Mouse (Mus musculus): Measurements from ENCODE around the gene Ncoa7. TPM values are rescaled to one million over a fixed set of nuclear protein-coding genes. Genes with fewer than 3 reads are reported as not detected.

Ncoa7 gene
- polyA plus RNA-seq, 1 experiment, result 3.9 TPM

- Histone ChIP-seq H3K4me3 (ENCODE audit: insufficient read depth, poor library complexity, severe bottlenecking) (no peak overlapping the region), H3ac (ENCODE audit: control insufficient read depth, insufficient read length, low read depth) (no peak overlapping the region), H3K79me2 (ENCODE audit: control insufficient read depth, insufficient read depth) (no peaks in the 10 kb centered on the region), H3K79me3 (ENCODE audit: low read depth) (no peaks in the 10 kb centered on the region), H3K27me3 (ENCODE audit: control insufficient read depth, insufficient read depth, insufficient read length) (no peaks in the 10 kb centered on the region), H3K36me3 (ENCODE audit: control insufficient read depth, insufficient read depth) (no peaks in the 10 kb centered on the region)
- TF ChIP-seq CEBPB (IDR thresholded peaks at IDR 0.05; ENCODE audit: low read depth), result no peak
- no peak for TF ChIP-seq FOSL1 (IDR thresholded peaks at IDR 0.05; ENCODE audit: insufficient read depth, low read length, poor library complexity, severe bottlenecking)
- TF ChIP-seq MYOD1 (IDR thresholded peaks at IDR 0.05; ENCODE audit: control insufficient read depth, insufficient read length, low read depth), result no peak
- TF ChIP-seq CTCF (IDR thresholded peaks at IDR 0.05; ENCODE audit: control insufficient read depth, insufficient read depth, insufficient read length), result no peak
- TF ChIP-seq MYOG (IDR thresholded peaks at IDR 0.05; ENCODE audit: control insufficient read depth, extremely low read depth, insufficient read length), result no peak
- no peak for TF ChIP-seq MAX (IDR thresholded peaks at IDR 0.05)
- TF ChIP-seq USF1 (IDR thresholded peaks at IDR 0.05; ENCODE audit: low read depth), result no peak
Measured at GRCm38 (mm10) chr10:30778240-30778639, 24.9 kb downstream of the Ncoa7 start.

GRCm38 (mm10) chr10:30775987-30776386 lies 27.1 kb downstream of the Ncoa7 start:
- H3K4me3 ChIP-seq (ENCODE audit: insufficient read depth, poor library complexity, severe bottlenecking), result no peak overlapping the region
- no peak for TF ChIP-seq MAX (IDR thresholded peaks at IDR 0.05)
- TF ChIP-seq CEBPB (IDR thresholded peaks at IDR 0.05; ENCODE audit: low read depth), result no peak
- TF ChIP-seq MYOD1 (IDR thresholded peaks at IDR 0.05; ENCODE audit: control insufficient read depth, insufficient read length, low read depth), result no peak
- no peak for TF ChIP-seq MYOG (IDR thresholded peaks at IDR 0.05; ENCODE audit: control insufficient read depth, extremely low read depth, insufficient read length)
- TF ChIP-seq USF1 (IDR thresholded peaks at IDR 0.05; ENCODE audit: low read depth), result no peak
- H3K36me3 ChIP-seq (ENCODE audit: control insufficient read depth, insufficient read depth), result no peaks in the 10 kb centered on the region
- no peaks in the 10 kb centered on the region for H3K79me2 ChIP-seq (ENCODE audit: control insufficient read depth, insufficient read depth)
- no peak overlapping the region for H3ac ChIP-seq (ENCODE audit: control insufficient read depth, insufficient read length, low read depth)
- no peaks in the 10 kb centered on the region for H3K27me3 ChIP-seq (ENCODE audit: control insufficient read depth, insufficient read depth, insufficient read length)
- no peaks in the 10 kb centered on the region for H3K79me3 ChIP-seq (ENCODE audit: low read depth)

GRCm38 (mm10) chr10:30775568-30775967 lies 27.6 kb downstream of the Ncoa7 start:
- no peak for TF ChIP-seq FOSL1 (IDR thresholded peaks at IDR 0.05; ENCODE audit: insufficient read depth, low read length, poor library complexity, severe bottlenecking)
- no peak for TF ChIP-seq USF1 (IDR thresholded peaks at IDR 0.05; ENCODE audit: low read depth)
- TF ChIP-seq CEBPB (IDR thresholded peaks at IDR 0.05; ENCODE audit: low read depth), result no peak
- no peak for TF ChIP-seq CTCF (IDR thresholded peaks at IDR 0.05; ENCODE audit: control insufficient read depth, insufficient read depth, insufficient read length)
- no peak for TF ChIP-seq MYOD1 (IDR thresholded peaks at IDR 0.05; ENCODE audit: control insufficient read depth, insufficient read length, low read depth)
- no peak for TF ChIP-seq MYOG (IDR thresholded peaks at IDR 0.05; ENCODE audit: control insufficient read depth, extremely low read depth, insufficient read length)
- TF ChIP-seq MAX (IDR thresholded peaks at IDR 0.05), result no peak
- Histone ChIP-seq H3K27me3 (ENCODE audit: control insufficient read depth, insufficient read depth, insufficient read length) (no peaks in the 10 kb centered on the region), H3K4me3 (ENCODE audit: insufficient read depth, poor library complexity, severe bottlenecking) (no peak overlapping the region), H3ac (ENCODE audit: control insufficient read depth, insufficient read length, low read depth) (no peak overlapping the region), H3K79me2 (ENCODE audit: control insufficient read depth, insufficient read depth) (no peaks in the 10 kb centered on the region), H3K36me3 (ENCODE audit: control insufficient read depth, insufficient read depth) (no peaks in the 10 kb centered on the region), H3K79me3 (ENCODE audit: low read depth) (peaks cover 2% of the 10 kb centered on the region)

- Histone ChIP-seq H3K4me3 (ENCODE audit: insufficient read depth, poor library complexity, severe bottlenecking) (no peak overlapping the region), H3K79me2 (ENCODE audit: control insufficient read depth, insufficient read depth) (no peaks in the 10 kb centered on the region), H3K27me3 (ENCODE audit: control insufficient read depth, insufficient read depth, insufficient read length) (no peaks in the 10 kb centered on the region), H3ac (ENCODE audit: control insufficient read depth, insufficient read length, low read depth) (no peak overlapping the region), H3K36me3 (ENCODE audit: control insufficient read depth, insufficient read depth) (no peaks in the 10 kb centered on the region), H3K79me3 (ENCODE audit: low read depth) (peaks cover 2% of the 10 kb centered on the region)
- no peak for TF ChIP-seq CEBPB (IDR thresholded peaks at IDR 0.05; ENCODE audit: low read depth)
- TF ChIP-seq MYOD1 (IDR thresholded peaks at IDR 0.05; ENCODE audit: control insufficient read depth, insufficient read length, low read depth), result no peak
- no peak for TF ChIP-seq MAX (IDR thresholded peaks at IDR 0.05)
- TF ChIP-seq MYOG (IDR thresholded peaks at IDR 0.05; ENCODE audit: control insufficient read depth, extremely low read depth, insufficient read length), result no peak
- TF ChIP-seq CTCF (IDR thresholded peaks at IDR 0.05; ENCODE audit: control insufficient read depth, insufficient read depth, insufficient read length), result no peak
- TF ChIP-seq USF1 (IDR thresholded peaks at IDR 0.05; ENCODE audit: low read depth), result no peak
- TF ChIP-seq FOSL1 (IDR thresholded peaks at IDR 0.05; ENCODE audit: insufficient read depth, low read length, poor library complexity, severe bottlenecking), result no peak
Measured at GRCm38 (mm10) chr10:30774396-30774795, 28.7 kb downstream of the Ncoa7 start.

GRCm38 (mm10) chr10:30773181-30773580 lies 29.9 kb downstream of the Ncoa7 start:
- no peaks in the 10 kb centered on the region for H3K36me3 ChIP-seq (ENCODE audit: control insufficient read depth, insufficient read depth)
- H3K79me2 ChIP-seq (ENCODE audit: control insufficient read depth, insufficient read depth), result no peaks in the 10 kb centered on the region
- peaks cover 2% of the 10 kb centered on the region for H3K79me3 ChIP-seq (ENCODE audit: low read depth)
- H3ac ChIP-seq (ENCODE audit: control insufficient read depth, insufficient read length, low read depth), result no peak overlapping the region
- H3K27me3 ChIP-seq (ENCODE audit: control insufficient read depth, insufficient read depth, insufficient read length), result no peaks in the 10 kb centered on the region
- H3K4me3 ChIP-seq (ENCODE audit: insufficient read depth, poor library complexity, severe bottlenecking), result no peak overlapping the region
- no peak for TF ChIP-seq MAX (IDR thresholded peaks at IDR 0.05)
- TF ChIP-seq USF1 (IDR thresholded peaks at IDR 0.05; ENCODE audit: low read depth), result no peak
- no peak for TF ChIP-seq FOSL1 (IDR thresholded peaks at IDR 0.05; ENCODE audit: insufficient read depth, low read length, poor library complexity, severe bottlenecking)
- TF ChIP-seq MYOD1 (IDR thresholded peaks at IDR 0.05; ENCODE audit: control insufficient read depth, insufficient read length, low read depth), result no peak
- no peak for TF ChIP-seq CTCF (IDR thresholded peaks at IDR 0.05; ENCODE audit: control insufficient read depth, insufficient read depth, insufficient read length)
- no peak for TF ChIP-seq CEBPB (IDR thresholded peaks at IDR 0.05; ENCODE audit: low read depth)
- no peak for TF ChIP-seq MYOG (IDR thresholded peaks at IDR 0.05; ENCODE audit: control insufficient read depth, extremely low read depth, insufficient read length)

Measured in C2C12 (cell line).